Comparison of ENCODE assay signal across 22 mouse cellular contexts in the genomic region with DNA sequence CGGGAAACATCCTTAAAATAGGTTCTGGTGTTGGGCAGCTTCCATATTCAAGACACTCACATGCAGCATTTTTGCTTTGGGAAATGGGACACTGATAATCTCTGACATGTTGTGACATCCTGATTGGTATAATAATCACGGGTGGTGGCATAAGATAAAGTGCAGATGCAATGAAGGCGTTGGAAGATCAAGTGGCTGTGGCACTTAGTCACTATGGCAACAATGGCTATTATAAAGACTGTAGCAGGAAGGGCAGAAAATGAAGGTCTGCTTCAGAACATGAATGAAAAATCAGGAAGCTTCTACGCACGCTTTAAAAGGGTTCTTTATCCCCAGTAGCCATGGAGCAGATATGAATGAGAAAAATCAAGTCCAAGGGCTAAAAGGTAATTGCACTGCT.
A peak's percentile ranks its signal among the peaks of the same experiment; 100 is the strongest.
DNase-seq lines count a peak whose midpoint lies in the region; ATAC-seq lines count a peak whose summit lies in the region.
"Had no signal": no experiment of that assay in that cellular context is flagged by ENCODE, and none has a peak within 500 bp of the region (broad histone marks: within the 10 kb centered on the region; RNA-seq: fewer than 3 reads in every experiment).

No protein-coding gene starts in this region.

- no peak overlapping the region for H3K4me2 ChIP-seq in heart, embryonic 16.5 days (ENCODE audit: low read depth, low read length)
- no peak overlapping the region for H3K4me2 ChIP-seq in forebrain, embryonic 12.5 days
- H3K4me2 ChIP-seq: intestine, embryonic 15.5 days had no signal

- H3K4me3 ChIP-seq in heart, embryonic 16.5 days (ENCODE audit: low read length): no peak overlapping the region
- H3K4me3 ChIP-seq in forebrain, embryonic 12.5 days (replicated peaks): no peak overlapping the region
- H3K4me3 ChIP-seq: gastrocnemius, adult 2 months; heart, embryonic 10.5 days; intestine, embryonic 15.5 days had no signal

- WGBS in heart, embryonic 16.5 days: 28% methylated on average over 5 of the region's 5 CpGs
- 21% methylated on average over 5 of the region's 5 CpGs for WGBS in forebrain, embryonic 12.5 days

- no peaks in the 10 kb centered on the region for H3K36me3 ChIP-seq in heart, embryonic 16.5 days (ENCODE audit: control insufficient read depth, insufficient read depth)
- H3K36me3 ChIP-seq in forebrain, embryonic 12.5 days (replicated peaks): no peaks in the 10 kb centered on the region
- H3K36me3 ChIP-seq: heart, embryonic 10.5 days; intestine, embryonic 15.5 days had no signal

- peak; percentile 18 for DNase-seq in embryo, embryonic 10 days (ENCODE audit: low spot score)
- DNase-seq in embryo, embryonic 9.5 days (ENCODE audit: extremely low spot score): no peak
- DNase-seq in heart, adult 18-20 months: no peak
- DNase-seq in retina, embryonic 14.5 days (ENCODE audit: low spot score): peak; percentile 13
- no peak for DNase-seq in layer of hippocampus, adult 18-20 months (ENCODE audit: low spot score in 2 of 2)
- DNase-seq: adrenal gland, postnatal 10 days; cerebellum, adult 8-10 months; cerebellum, postnatal 36 days; gastrocnemius, adult 2 months; heart, postnatal 4 days; kidney, adult 8-10 months; kidney, postnatal 10 days; liver, postnatal 0 days; lung, postnatal 10 days; thymus, adult 18-20 months; thymus, postnatal 36 days had no signal

- H3K4me1 ChIP-seq in heart, embryonic 16.5 days (ENCODE audit: control insufficient read depth, insufficient read depth, low read length): no peaks in the 10 kb centered on the region
- H3K4me1 ChIP-seq in forebrain, embryonic 12.5 days: peaks cover 6% of the 10 kb centered on the region; the same call in 1 of the 2 replicates
- H3K4me1 ChIP-seq: heart, embryonic 10.5 days; intestine, embryonic 15.5 days had no signal

- peak; percentile 63 for ATAC-seq in heart, embryonic 16.5 days (replicated peaks; ENCODE audit: extremely low read depth, insufficient read depth, low FRiP score)
- peak; percentile 79; the same call in 1 of the 2 replicates for ATAC-seq in forebrain, embryonic 12.5 days (ENCODE audit: low FRiP score)
- ATAC-seq: hindbrain, embryonic 16.5 days; intestine, embryonic 15.5 days; liver, postnatal 0 days; midbrain, embryonic 16.5 days had no signal

- H3K9ac ChIP-seq in heart, embryonic 16.5 days (ENCODE audit: low read length): no peak overlapping the region
- no peak overlapping the region for H3K9ac ChIP-seq in forebrain, embryonic 12.5 days
- H3K9ac ChIP-seq: intestine, embryonic 15.5 days; liver, postnatal 0 days had no signal

- H3K27ac ChIP-seq in heart, embryonic 16.5 days (ENCODE audit: low read length): no peak overlapping the region
- H3K27ac ChIP-seq in forebrain, embryonic 12.5 days: no peak overlapping the region
- H3K27ac ChIP-seq: gastrocnemius, adult 2 months; heart, embryonic 10.5 days; intestine, embryonic 15.5 days had no signal

- no peaks in the 10 kb centered on the region for H3K9me3 ChIP-seq in heart, embryonic 16.5 days (replicated peaks; ENCODE audit: control insufficient read depth, low read length)
- H3K9me3 ChIP-seq in forebrain, embryonic 12.5 days: no peaks in the 10 kb centered on the region
- H3K9me3 ChIP-seq: heart, embryonic 10.5 days; intestine, embryonic 15.5 days had no signal

- no peaks in the 10 kb centered on the region for H3K27me3 ChIP-seq in heart, embryonic 16.5 days (ENCODE audit: control insufficient read depth, insufficient read depth, low read length)
- no peaks in the 10 kb centered on the region for H3K27me3 ChIP-seq in forebrain, embryonic 12.5 days
- H3K27me3 ChIP-seq: intestine, embryonic 15.5 days had no signal

Comparison
In these comparisons a context has a peak if more than half of its experiments do, and no peak if none do; other contexts are left out.
1. DNase-seq: peak in embryo, embryonic 10 days (single experiment) and retina, embryonic 14.5 days (single experiment); none in embryo, embryonic 9.5 days (single experiment), heart, adult 18-20 months (0 of 2) and layer of hippocampus, adult 18-20 months (0 of 2).